Mouse (Mus musculus) regulatory T cell (primary cell): ENCODE measurements at regions not wholly inside any gene's neighbourhood (a gene's known extent, or its start where the extent isn't known, plus 50 kb on each side); places are given as distances from the start of the nearest gene placed in this dataset.

Experiments used
- in situ Hi-C: fragments of 300-600 bp; cut with MboI, MseI; formaldehyde crosslinking; loops from one replicate; pipeline ENCODE4 v1.15.1; 2025; ENCODE audit warnings: high pct_unique_total_duplicates

DNA sequence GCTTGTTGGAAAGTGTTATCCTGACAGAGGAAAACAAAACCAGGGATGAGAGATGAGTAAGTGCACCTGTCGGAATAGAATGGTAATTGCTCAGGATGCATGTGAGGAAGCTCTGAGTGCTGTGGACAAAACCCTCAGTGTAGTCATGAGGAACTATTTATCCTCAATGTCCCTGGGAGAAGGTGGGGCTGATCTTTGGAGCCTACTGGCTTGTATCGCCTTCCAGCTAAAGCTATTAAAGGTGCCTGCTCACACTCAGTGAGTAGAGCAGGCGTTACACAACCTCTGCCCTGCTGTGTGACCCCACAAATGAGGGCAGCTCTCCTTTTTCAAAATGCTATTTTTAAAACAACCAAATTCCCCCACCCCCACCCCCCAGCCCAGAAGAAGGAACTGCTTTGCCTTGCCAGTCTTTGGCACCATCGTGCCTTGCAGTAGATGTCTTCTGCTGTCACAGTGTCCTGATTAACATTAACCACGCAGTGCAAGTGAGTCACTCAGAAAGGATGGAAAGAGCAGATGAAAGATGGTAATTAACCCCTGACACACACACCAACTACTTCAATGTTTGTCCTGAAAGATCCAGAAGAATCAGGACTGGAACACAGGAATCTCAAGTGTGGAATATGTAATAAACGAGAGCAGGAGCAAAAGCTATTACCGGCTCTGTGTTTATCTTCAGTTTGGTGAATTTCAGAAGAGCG is 440.8 kb upstream of the Tnp1 start:
- in situ Hi-C loops = no loop called here

GRCm38 (mm10) chr1:73444216-73444890 is 428.6 kb upstream of the Tnp1 start:
- in situ Hi-C loops = no loop called here

DNA sequence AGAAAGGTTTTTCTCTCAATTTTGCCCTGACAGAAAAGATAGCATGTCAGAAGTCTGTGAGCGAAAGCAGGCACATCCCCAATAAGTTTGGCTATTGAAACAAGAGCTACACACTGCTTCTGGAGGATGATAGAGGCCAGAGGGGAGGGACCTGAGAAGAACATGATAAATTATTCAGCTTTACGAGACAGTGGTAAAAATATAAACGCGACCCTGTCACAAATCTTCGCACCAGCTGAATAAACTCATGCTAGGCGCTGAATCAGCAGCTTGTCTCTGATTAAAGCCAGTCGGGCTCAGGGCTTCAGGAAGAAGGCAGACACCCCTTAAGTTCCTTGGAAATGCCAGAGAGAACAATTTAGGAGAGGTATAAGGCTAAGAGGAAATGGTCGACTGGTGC is 422.7 kb upstream of the Tnp1 start:
- in situ Hi-C loops = no loop called here

- in situ Hi-C loops = no loop called here
These were observed 412.4 kb upstream of the Tnp1 start for GRCm38 (mm10) chr1:73428101-73428500.

- in situ Hi-C loops = no loop called here
These were observed 409.3 kb upstream of the Tnp1 start for GRCm38 (mm10) chr1:73425049-73425448.

GRCm38 (mm10) chr1:73418196-73418595 is 402.5 kb upstream of the Tnp1 start:
- in situ Hi-C loops = no loop called here

DNA sequence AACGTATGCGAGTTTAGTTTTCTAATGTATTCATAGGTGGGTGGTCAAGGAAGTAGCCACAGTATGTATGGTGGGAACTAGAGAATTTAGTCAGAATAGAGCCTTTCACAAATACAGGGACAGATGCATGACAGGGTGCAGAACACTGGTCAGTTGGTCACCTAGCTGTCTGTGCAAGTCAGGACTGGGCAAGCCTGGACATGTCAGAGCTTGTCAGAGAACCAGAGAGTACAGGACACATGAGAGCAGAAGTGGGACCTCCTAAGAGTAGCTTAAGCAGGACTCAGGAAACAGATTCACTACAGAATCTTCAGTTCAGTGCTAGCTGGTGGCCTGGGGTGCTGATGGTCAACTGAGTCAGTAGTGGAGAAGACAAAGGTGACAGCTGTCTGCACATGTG is 395.7 kb upstream of the Tnp1 start:
- in situ Hi-C loops = no loop called here

DNA sequence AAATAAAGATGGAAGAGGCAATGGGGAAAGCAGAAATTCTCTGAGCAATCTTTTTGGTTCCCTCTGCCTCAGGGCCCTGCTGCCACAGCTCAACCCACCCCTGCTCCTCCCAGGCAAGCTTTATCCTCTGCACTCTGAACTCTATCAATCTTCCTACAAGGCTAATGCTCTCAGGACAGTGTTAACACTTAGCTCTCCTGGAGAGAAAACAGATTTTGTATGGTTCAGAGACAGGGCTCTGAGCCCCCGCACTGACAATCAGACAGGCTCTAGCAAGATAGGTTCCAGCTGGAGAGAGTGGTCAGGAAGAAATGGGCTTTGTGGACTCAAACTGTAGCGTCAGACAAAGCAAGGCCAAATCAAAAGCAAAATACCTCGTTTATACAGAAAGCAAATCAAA is 383.5 kb upstream of the Tnp1 start:
- in situ Hi-C loops = no loop called here

- in situ Hi-C loops = no loop called here
These were observed 379.3 kb upstream of the Tnp1 start for GRCm38 (mm10) chr1:73395034-73395433.

DNA sequence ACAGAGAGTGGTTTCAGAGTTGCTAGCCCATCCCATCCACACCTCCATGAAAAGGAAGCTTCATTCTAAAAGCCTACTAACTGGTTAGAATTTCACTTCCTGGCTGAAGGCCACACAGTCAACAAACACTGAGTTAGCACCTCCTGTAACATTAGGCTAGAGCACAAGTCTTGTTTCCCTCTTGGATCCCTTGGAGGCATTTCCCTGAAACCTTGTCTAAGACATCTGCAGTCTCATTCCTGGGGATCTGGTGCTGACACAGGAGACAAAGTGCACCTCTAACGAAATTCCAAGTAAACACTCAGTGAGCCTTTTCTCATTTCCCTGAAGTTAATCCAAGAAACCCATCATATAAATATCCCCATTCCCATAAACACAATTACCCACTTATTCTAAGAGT is 378.8 kb upstream of the Tnp1 start:
- in situ Hi-C loops = no loop called here

- in situ Hi-C loops = no loop called here
These were observed 376.4 kb upstream of the Tnp1 start for GRCm38 (mm10) chr1:73392077-73392476.

GRCm38 (mm10) chr1:73389976-73390375 is 374.3 kb upstream of the Tnp1 start:
- in situ Hi-C loops = no loop called here

DNA sequence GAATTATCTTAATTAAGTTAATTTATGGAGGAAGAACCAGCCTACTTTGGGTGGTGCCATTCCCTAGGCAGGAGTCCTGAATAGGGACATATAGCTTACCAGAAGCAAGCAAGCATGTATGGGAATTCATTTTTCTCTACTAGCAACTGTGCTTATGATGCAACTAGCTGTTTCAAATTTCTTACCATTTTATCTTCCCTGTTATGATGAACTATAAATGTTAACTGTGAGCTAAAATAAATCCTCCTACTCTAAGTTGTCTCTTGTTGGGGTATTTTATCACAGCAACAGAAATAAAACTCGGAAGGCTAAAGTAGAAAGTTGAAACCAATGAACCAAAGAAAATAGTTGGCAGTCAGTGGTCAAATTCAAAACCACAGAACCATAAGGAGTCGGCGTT is 373.5 kb upstream of the Tnp1 start:
- in situ Hi-C loops = no loop called here

DNA sequence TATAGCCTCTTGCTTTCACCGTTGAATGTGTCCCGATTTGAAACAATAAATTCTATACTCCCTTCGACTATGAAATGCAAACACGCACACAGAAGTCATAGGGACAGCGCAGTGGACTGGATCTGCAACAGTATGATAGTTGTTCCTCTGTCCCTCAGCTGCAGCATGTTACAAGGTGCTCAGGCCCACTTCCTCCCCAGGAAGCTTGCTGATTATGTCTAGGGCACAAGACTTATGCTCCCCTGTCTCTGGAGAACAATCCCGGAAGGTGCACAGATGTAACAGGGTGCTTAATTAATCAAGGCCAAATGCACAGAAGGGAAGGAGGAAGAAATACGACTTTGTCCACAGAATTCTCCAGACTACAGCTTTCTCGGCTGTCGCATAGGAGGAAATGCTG is 365.9 kb upstream of the Tnp1 start:
- in situ Hi-C loops = no loop called here

DNA sequence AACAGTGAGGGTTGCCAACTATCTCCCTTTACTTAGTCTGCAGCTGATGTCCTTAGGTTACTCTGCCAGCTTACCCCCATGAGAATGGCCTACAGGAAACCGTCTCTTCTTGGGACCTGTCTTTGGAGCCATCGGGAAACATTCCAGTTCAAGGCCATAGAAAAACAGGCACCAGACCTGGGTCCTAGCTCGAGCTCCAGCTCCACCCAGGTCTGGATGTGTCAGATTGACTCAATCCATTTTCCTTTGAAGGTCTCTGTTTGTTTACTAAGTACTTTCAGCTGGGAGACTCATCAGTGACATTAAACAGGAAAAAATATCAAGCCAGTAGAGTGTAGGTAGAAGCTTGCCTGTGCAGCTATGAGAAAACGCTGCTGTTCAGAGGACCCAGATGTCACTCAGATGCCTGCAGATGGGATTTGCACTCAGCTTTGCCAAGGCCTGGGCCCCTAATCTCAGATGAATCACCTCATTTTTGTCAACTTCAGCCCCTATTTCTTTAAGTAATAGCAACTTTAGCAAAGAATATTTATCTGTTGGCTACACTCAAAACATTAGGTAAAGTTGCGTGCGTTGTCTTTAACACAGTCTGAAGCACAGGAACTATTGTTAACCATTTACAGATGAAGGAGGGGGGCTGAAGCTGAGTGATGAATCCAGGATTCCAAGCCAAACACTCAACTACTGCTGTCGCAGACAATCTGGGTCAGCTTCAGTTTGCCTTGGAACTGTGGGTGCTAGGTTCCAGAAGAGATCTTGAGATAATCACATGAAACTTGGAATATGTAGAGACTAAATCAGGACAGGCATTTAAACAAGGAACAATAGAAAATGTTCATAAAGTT is 359.0 kb upstream of the Tnp1 start:
- in situ Hi-C loops = no loop called here

- in situ Hi-C loops = no loop called here
These were observed 352.5 kb upstream of the Tnp1 start for GRCm38 (mm10) chr1:73368222-73368621.

DNA sequence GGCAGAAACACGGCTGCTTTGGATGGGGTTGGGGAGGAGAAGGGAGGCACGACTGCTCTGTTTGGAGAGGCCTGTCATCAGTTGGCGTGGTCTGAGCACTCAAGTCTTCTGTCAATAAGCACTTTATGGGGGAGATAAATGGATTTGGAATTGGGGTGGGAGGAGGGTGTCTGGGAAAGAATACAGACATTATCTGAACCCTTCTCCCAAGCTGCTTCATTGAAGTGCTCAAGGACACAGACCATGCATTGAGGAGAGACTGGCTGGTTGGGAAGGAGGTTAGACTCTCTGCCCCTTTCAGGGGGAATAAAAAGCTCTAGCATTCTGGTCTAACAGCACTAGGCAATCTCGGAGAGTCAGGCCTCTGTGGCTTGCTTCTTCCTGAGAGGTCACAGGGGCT is 350.1 kb upstream of the Tnp1 start:
- in situ Hi-C loops = no loop called here

- in situ Hi-C loops = no loop called here
These were observed 348.6 kb upstream of the Tnp1 start for GRCm38 (mm10) chr1:73364300-73364683.

- in situ Hi-C loops = no loop called here
These were observed 348.0 kb upstream of the Tnp1 start for GRCm38 (mm10) chr1:73363549-73364299.

- in situ Hi-C loops = no loop called here
These were observed 346.4 kb upstream of the Tnp1 start for GRCm38 (mm10) chr1:73362122-73362521.

DNA sequence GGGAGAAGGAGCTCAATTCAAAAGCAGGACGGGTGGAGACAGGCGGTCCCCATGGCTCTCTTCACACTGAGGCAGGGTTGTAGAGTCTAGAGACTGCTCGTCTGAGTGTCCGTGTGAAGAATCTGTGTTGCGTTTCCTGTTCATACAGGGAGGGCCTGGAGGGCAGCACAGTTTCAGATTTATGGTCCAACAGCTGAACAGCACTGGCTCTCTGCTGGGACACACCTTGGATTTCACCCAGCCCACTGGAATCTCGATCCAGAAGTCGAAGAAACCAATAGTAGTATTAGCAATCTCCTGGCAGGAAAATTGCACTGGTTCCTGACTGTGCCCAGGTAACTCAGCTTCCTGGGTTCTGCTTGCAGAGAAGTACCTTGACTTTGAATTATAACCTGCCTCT is 345.6 kb upstream of the Tnp1 start:
- in situ Hi-C loops = no loop called here

DNA sequence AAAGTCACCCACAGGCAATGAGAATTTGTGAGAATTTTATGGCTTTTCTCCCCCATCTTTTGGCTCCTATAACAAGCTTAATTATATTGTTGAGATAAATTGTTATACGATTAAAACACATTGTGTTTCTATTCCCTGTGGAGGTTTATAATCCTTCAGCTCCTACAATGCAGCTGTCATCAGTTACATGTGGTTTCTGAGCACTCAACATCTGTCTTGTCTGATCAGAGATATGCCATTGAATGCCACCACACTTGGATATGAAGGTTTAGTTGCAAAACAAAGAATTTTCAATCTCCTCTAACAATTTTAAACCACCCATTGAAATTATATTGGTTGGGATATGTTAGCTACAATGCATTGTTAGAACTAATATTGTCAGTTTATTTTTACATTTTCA is 338.7 kb upstream of the Tnp1 start:
- in situ Hi-C loops = no loop called here
